Comparison of ENCODE assay signal across 10 mouse cellular contexts in the genomic region with DNA sequence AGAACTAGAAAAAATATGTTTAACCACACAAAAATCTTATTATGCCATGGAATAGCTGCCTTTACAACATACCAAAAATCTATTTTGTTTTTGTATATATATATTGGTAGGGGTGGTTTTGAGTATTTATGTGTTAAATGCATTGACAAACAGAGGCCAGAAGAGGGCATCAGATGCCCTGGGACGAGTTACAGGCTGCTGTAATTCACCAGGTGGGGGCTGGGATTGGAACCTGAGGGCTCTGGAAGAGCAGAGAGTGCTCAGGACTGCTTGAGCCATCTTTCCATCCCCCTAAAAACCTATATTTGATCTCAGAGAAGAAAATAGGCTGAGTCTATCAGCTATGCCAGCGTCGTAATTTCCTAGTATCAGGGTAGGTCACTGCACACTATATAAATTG. TPM values are rescaled to one million over a fixed set of nuclear protein-coding genes. Genes with fewer than 3 reads are reported as not detected.
DNase-seq lines count a peak whose midpoint lies in the region; ATAC-seq and TF ChIP-seq lines count a peak whose summit lies in the region.
"Had no signal": no experiment of that assay in that cellular context is flagged by ENCODE, and none has a peak within 500 bp of the region (broad histone marks: within the 10 kb centered on the region; RNA-seq: fewer than 3 reads in every experiment).

No protein-coding gene starts in this region.

- DNase-seq in hindbrain, embryonic 10.5 days (ENCODE audit: low spot score) = peak; percentile 33
- DNase-seq in ZHBTc4 (ENCODE audit: low read depth, low spot score) = peak; percentile 74
- DNase-seq in lung, embryonic 14.5 days = peak; percentile 63
- DNase-seq in testis, postnatal 10 days (ENCODE audit: low spot score) = peak; percentile 58
- no peak for DNase-seq in spleen, postnatal 4 days (ENCODE audit: low spot score in 2 of 2)

- no peaks in the 10 kb centered on the region for H3K9me3 ChIP-seq in hindbrain, embryonic 10.5 days
- no peaks in the 10 kb centered on the region for H3K9me3 ChIP-seq in hindbrain, embryonic 16.5 days (ENCODE audit: control insufficient read depth, low read length)
- H3K9me3 ChIP-seq in lung, embryonic 14.5 days (ENCODE audit: low read depth, low read length) = no peaks in the 10 kb centered on the region
- H3K9me3 ChIP-seq: embryonic facial prominence, embryonic 15.5 days; limb, embryonic 13.5 days had no signal

- TF ChIP-seq POLR2A in embryonic fibroblast, embryonic 13.5 days (IDR thresholded peaks at IDR 0.05; ENCODE audit: low read depth, low read length) = no peak

- no peak overlapping the region for H3K4me3 ChIP-seq in hindbrain, embryonic 10.5 days
- no peak overlapping the region for H3K4me3 ChIP-seq in hindbrain, embryonic 16.5 days (ENCODE audit: low read length)
- no peak overlapping the region for H3K4me3 ChIP-seq in C2C12 (ENCODE audit: insufficient read depth, poor library complexity, severe bottlenecking)
- no peak overlapping the region for H3K4me3 ChIP-seq in embryonic fibroblast, embryonic 13.5 days (ENCODE audit: insufficient read depth, low read length)
- no peak overlapping the region for H3K4me3 ChIP-seq in lung, embryonic 14.5 days (ENCODE audit: low read depth, low read length)
- H3K4me3 ChIP-seq: embryonic facial prominence, embryonic 15.5 days; limb, embryonic 13.5 days had no signal

- H3K27me3 ChIP-seq in hindbrain, embryonic 10.5 days (ENCODE audit: insufficient read depth, poor library complexity, severe bottlenecking) = no peaks in the 10 kb centered on the region
- H3K27me3 ChIP-seq in hindbrain, embryonic 16.5 days (replicated peaks; ENCODE audit: control insufficient read depth, insufficient read depth, low read length) = no peaks in the 10 kb centered on the region
- H3K27me3 ChIP-seq in C2C12 (ENCODE audit: control insufficient read depth, insufficient read depth, insufficient read length) = no peaks in the 10 kb centered on the region
- H3K27me3 ChIP-seq in lung, embryonic 14.5 days (ENCODE audit: insufficient read depth, low read length) = no peaks in the 10 kb centered on the region
- H3K27me3 ChIP-seq: embryonic facial prominence, embryonic 15.5 days; limb, embryonic 13.5 days had no signal

- peaks cover 3% of the 10 kb centered on the region for H3K79me3 ChIP-seq in C2C12 (ENCODE audit: low read depth)

- no peak for ATAC-seq in hindbrain, embryonic 16.5 days
- ATAC-seq in lung, embryonic 14.5 days (ENCODE audit: insufficient read depth) = no peak

- no peak overlapping the region for H3K9ac ChIP-seq in hindbrain, embryonic 16.5 days (ENCODE audit: low read depth, low read length)
- no peak overlapping the region for H3K9ac ChIP-seq in lung, embryonic 14.5 days
- H3K9ac ChIP-seq: embryonic facial prominence, embryonic 15.5 days; limb, embryonic 13.5 days had no signal

- peak; percentile 2 for TF ChIP-seq CTCF in C2C12 (IDR thresholded peaks at IDR 0.05; ENCODE audit: control insufficient read depth, insufficient read depth, insufficient read length)
- TF ChIP-seq CTCF in embryonic fibroblast, embryonic 13.5 days (IDR thresholded peaks at IDR 0.05; ENCODE audit: borderline replicate concordance, insufficient read depth, low read length) = 0 out of 2 replicates have a peak, but pooled peaks have one; percentile 18
- peak; percentile 48 for TF ChIP-seq CTCF in lung, embryonic 14.5 days (IDR thresholded peaks at IDR 0.05; ENCODE audit: low read depth)

- no peak overlapping the region for H3K27ac ChIP-seq in hindbrain, embryonic 10.5 days
- no peak overlapping the region for H3K27ac ChIP-seq in hindbrain, embryonic 16.5 days (ENCODE audit: low read depth, low read length)
- peak overlapping the region; percentile 97 for H3K27ac ChIP-seq in embryonic fibroblast, embryonic 13.5 days (ENCODE audit: insufficient read depth, low read length)
- no peak overlapping the region for H3K27ac ChIP-seq in lung, embryonic 14.5 days (ENCODE audit: low read depth)
- H3K27ac ChIP-seq: embryonic facial prominence, embryonic 15.5 days; limb, embryonic 13.5 days had no signal

- H3K4me1 ChIP-seq in hindbrain, embryonic 10.5 days (replicated peaks) = peaks cover 13% of the 10 kb centered on the region; the same call in 1 of the 2 replicates
- peaks cover 5% of the 10 kb centered on the region for H3K4me1 ChIP-seq in hindbrain, embryonic 16.5 days (ENCODE audit: control insufficient read depth, insufficient read depth, low read depth, low read length)
- peaks cover 9% of the 10 kb centered on the region for H3K4me1 ChIP-seq in embryonic fibroblast, embryonic 13.5 days (ENCODE audit: control insufficient read depth, insufficient read depth, low read length)
- H3K4me1 ChIP-seq in lung, embryonic 14.5 days (ENCODE audit: insufficient read depth) = 0 out of 2 replicates have a peak, but pooled peaks cover 3% of the 10 kb centered on the region

- H3K4me2 ChIP-seq in hindbrain, embryonic 16.5 days (ENCODE audit: low read length) = no peak overlapping the region
- no peak overlapping the region for H3K4me2 ChIP-seq in lung, embryonic 14.5 days
- H3K4me2 ChIP-seq: embryonic facial prominence, embryonic 15.5 days; limb, embryonic 13.5 days had no signal

- 23% methylated on average over 3 of the region's 3 CpGs for WGBS in hindbrain, embryonic 10.5 days
- 12% methylated on average over 3 of the region's 3 CpGs for WGBS in hindbrain, embryonic 16.5 days
- WGBS in lung, embryonic 14.5 days = 17% methylated on average over 3 of the region's 3 CpGs

- H3K36me3 ChIP-seq in hindbrain, embryonic 10.5 days = peaks cover 7% of the 10 kb centered on the region
- H3K36me3 ChIP-seq in hindbrain, embryonic 16.5 days (ENCODE audit: control insufficient read depth, insufficient read depth, low read length) = no peaks in the 10 kb centered on the region
- peaks cover 4% of the 10 kb centered on the region for H3K36me3 ChIP-seq in C2C12 (ENCODE audit: control insufficient read depth, insufficient read depth)
- peaks cover 4% of the 10 kb centered on the region; the same call in 1 of the 2 replicates for H3K36me3 ChIP-seq in lung, embryonic 14.5 days (ENCODE audit: insufficient read depth)

- no peak overlapping the region for H3ac ChIP-seq in C2C12 (ENCODE audit: control insufficient read depth, insufficient read length, low read depth)

- peaks cover 19% of the 10 kb centered on the region for H3K79me2 ChIP-seq in C2C12 (ENCODE audit: control insufficient read depth, insufficient read depth)

TF ChIP-seq in C2C12, 6 proteins besides CTCF, POLR2A, EP300 and RAD21:
- no peak for TF ChIP-seq MYOD1 (IDR thresholded peaks at IDR 0.05; ENCODE audit: control insufficient read depth, insufficient read length, low read depth)
- TF ChIP-seq CEBPB (IDR thresholded peaks at IDR 0.05; ENCODE audit: low read depth) = no peak
- no peak for TF ChIP-seq USF1 (IDR thresholded peaks at IDR 0.05; ENCODE audit: low read depth)
- TF ChIP-seq MAX (IDR thresholded peaks at IDR 0.05) = no peak
- no peak for TF ChIP-seq MYOG (IDR thresholded peaks at IDR 0.05; ENCODE audit: control insufficient read depth, extremely low read depth, insufficient read length)
- no peak for TF ChIP-seq FOSL1 (IDR thresholded peaks at IDR 0.05; ENCODE audit: insufficient read depth, low read length, poor library complexity, severe bottlenecking)
TF ChIP-seq in C2C12: peak in this region for 0.

RNA-seq across cellular contexts. Expression of gene Prim2, which starts 2.9 kb away (rescaled TPM):
- polyA plus RNA-seq in hindbrain, embryonic 10.5 days (2016; fragmentation: Nextera tagmentation; extraction: Ambion mirVana) = 44.4 and 54.4 TPM in 2 replicates
- polyA plus RNA-seq in hindbrain, embryonic 16.5 days (2015; fragmentation: Nextera tagmentation; extraction: Ambion mirVana) = 21.5 and 23.6 TPM in 2 replicates
- 22.5 TPM for polyA plus RNA-seq in C2C12 (2012; fragmentation: generic; extraction: Trizol)
- polyA plus RNA-seq in embryonic fibroblast, embryonic 13.5 days (2011; ENCODE audit: insufficient read length, low read depth, missing spikeins) = 28.3 and 28.6 TPM in 2 replicates
- polyA plus RNA-seq in lung, embryonic 14.5 days (2014; fragmentation: Nextera tagmentation; extraction: Ambion mirVana) = 42.2 and 46.8 TPM in 2 replicates

RNA-seq across cellular contexts. Expression of gene Rab23, which starts 47.2 kb away (rescaled TPM):
- 23.6 and 33.3 TPM in 2 replicates for polyA plus RNA-seq in hindbrain, embryonic 10.5 days (2016; fragmentation: Nextera tagmentation; extraction: Ambion mirVana)
- polyA plus RNA-seq in hindbrain, embryonic 16.5 days (2015; fragmentation: Nextera tagmentation; extraction: Ambion mirVana) = 29.2 and 30.0 TPM in 2 replicates
- 13.5 TPM for polyA plus RNA-seq in C2C12 (2012; fragmentation: generic; extraction: Trizol)
- 77.8 and 107 TPM in 2 replicates for polyA plus RNA-seq in embryonic fibroblast, embryonic 13.5 days (2011; ENCODE audit: insufficient read length, low read depth, missing spikeins)
- 22.1 and 23.8 TPM in 2 replicates for polyA plus RNA-seq in lung, embryonic 14.5 days (2014; fragmentation: Nextera tagmentation; extraction: Ambion mirVana)

Comparison
In these comparisons a context has a peak if more than half of its experiments do, and no peak if none do; other contexts are left out.
1. DNase-seq: peak in hindbrain, embryonic 10.5 days (single experiment), ZHBTc4 (single experiment), lung, embryonic 14.5 days (single experiment) and testis, postnatal 10 days (single experiment); none in spleen, postnatal 4 days (0 of 2).
2. Peak in every context shown above with its lines, with median percentiles within 50 percentile points of each other: CTCF ChIP-seq.